Mouse (Mus musculus) neural tube, embryonic 14.5 days (tissue): ENCODE results near the gene Arid5a. TPM values are rescaled to one million over a fixed set of nuclear protein-coding genes. Genes with fewer than 3 reads are reported as not detected.

ENCODE experiments used
- ATAC-seq: fragments of 200-750 bp; cut with Nextera tagmentation; 2 replicates; pipeline ENCODE4 v1.8.0; 2017; ENCODE audit warnings: low read depth, mild to moderate bottlenecking, moderate TSS enrichment, moderate library complexity
- H3K27ac ChIP-seq: fragments of 300-500 bp; sonication (generic); 2 replicates; pipeline ENCODE4 v1.5.1; 2014; ENCODE audit warnings: low read depth, mild to moderate bottlenecking, control low read depth, low read length, moderate library complexity, mixed read lengths
- H3K27me3 ChIP-seq: fragments of 300-500 bp; sonication (generic); 2 replicates; pipeline ENCODE4 v1.6.1; 2014; ENCODE audit warnings: low read length; ENCODE audit not compliant: control insufficient read depth, insufficient read depth
- H3K36me3 ChIP-seq: fragments of 300-500 bp; sonication (generic); 2 replicates; pipeline ENCODE4 v1.6.1; 2014; ENCODE audit warnings: low read length, mixed read lengths; ENCODE audit not compliant: control insufficient read depth, insufficient read depth
- H3K4me1 ChIP-seq: fragments of 300-500 bp; sonication (generic); 2 replicates; pipeline ENCODE4 v1.6.1; 2014; ENCODE audit warnings: low read length; ENCODE audit not compliant: control insufficient read depth, insufficient read depth
- H3K4me2 ChIP-seq: fragments of 300-500 bp; sonication (generic); 2 replicates; pipeline ENCODE4 v1.6.1; 2014; ENCODE audit warnings: mild to moderate bottlenecking, low read depth, low read length, control low read depth
- H3K4me3 ChIP-seq: fragments of 300-500 bp; sonication (generic); 2 replicates; pipeline ENCODE4 v1.5.1; 2014; ENCODE audit warnings: low read depth, low read length, control low read depth, mixed read lengths
- H3K9ac ChIP-seq: fragments of 300-500 bp; sonication (generic); replicated peaks from 2 replicates; pipeline ENCODE4 v1.6.1; 2014; ENCODE audit warnings: low read depth, mild to moderate bottlenecking, control low read depth, low read length, mixed read lengths
- H3K9me3 ChIP-seq: fragments of 300-500 bp; sonication (generic); 2 replicates; pipeline ENCODE4 v1.6.1; 2016; ENCODE audit warnings: low read length; ENCODE audit not compliant: control insufficient read depth
- WGBS: fragments of 180-500 bp; shearing (Covaris S2); extraction: QIAGEN DNeasy Blood & Tissue Kit; methylation state at CpG from one replicate; pipeline ENCODE4 v1.1.7; 2014; 5-methylcytosine and 5-hydroxymethylcytosine counted together
- polyA plus RNA-seq: library from polyadenylated mRNA; unstranded; fragments of >200 nt; fragmentation: Nextera tagmentation; extraction: Ambion mirVana; gene quantifications from 2 replicates; pipeline ENCODE4 v1.2.1, GENCODE M21; 2014

Gene Arid5a
- 2.5 and 4.3 TPM in 2 replicates for polyA plus RNA-seq

DNA sequence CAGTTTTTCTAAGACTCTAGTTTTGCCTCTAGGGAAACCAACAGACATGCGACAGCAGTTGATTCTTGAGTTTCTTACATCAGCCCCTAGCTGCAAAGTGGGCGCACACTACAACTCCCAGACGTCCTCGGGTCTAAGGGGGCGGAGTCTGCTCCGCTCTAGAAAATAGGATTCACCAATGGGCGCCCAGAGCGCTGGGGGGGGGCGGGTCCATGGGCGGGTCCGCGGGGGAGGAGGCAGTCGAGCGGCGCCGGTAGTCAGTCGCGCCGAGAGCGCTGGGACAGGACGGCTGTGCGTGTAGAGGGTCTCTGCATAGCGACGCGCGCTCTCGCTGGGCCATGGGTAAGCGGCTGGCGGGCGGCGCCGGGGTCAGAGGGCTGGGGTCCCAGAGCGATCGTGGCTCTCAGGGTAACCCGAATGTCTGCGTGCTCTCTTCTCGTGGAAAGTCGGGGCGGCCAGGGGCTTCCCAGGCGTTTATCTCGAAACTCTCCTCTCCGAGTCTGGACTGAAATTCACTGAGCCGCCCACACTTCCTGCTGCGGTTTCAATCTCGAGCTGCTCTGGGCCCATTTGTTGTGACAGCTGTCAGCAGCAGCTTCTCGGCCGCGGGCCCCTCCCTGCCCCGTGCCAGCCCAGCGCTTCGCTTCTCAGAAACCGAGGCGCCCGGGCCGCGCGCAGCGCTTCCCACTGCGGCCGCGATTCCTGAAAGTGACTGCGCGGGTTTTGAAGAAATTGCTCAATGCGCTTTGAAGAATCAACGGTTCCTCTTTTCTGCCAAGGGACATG lies at the start of gene Arid5a:
Gene Arid5a, plus strand, starts transcription at position 239 of the 786 bp plus-strand sequence.
- Histone ChIP-seq H3K4me2 (peak within 1 kb of the TSS; percentile 77), H3K4me1 (0 out of 2 replicates have a peak, but pooled peaks cover 7% of the 10 kb centered on the region), H3K4me3 (peak within 1 kb of the TSS; percentile 54), H3K27me3 (no peaks in the 10 kb centered on the region), H3K27ac (peak within 1 kb of the TSS; percentile 66), H3K9ac (peak within 1 kb of the TSS; percentile 41; the same call in 1 of the 2 replicates), H3K9me3 (no peaks in the 10 kb centered on the region), H3K36me3 (no peaks in the 10 kb centered on the region)
- 1% methylated on average over 63 of the region's 65 CpGs for WGBS
- ATAC-seq, result peak; percentile 92

DNA sequence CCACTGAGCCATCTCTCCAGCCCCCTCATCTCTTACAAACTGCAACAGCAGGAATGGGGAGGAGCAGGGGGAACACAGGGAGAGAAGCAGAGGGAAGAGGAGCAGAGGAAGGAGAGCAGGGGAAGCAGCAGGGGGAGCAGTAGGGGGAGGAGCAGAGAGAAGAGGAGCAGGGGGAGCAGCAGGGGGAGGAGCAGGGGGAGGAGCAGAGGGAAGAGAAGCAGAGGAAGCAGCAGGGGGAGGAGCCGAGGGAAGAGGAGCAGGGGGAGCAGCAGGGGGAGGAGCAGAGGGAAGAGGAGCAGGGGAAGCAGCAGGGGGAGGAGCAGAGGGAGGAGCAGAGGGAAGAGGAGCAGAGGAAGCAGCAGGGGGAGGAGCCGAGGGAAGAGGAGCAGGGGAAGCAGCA lies 48.9 kb upstream of the Arid5a start:
- no peaks in the 10 kb centered on the region for H3K4me1 ChIP-seq
- no peaks in the 10 kb centered on the region for H3K27me3 ChIP-seq
- no peak overlapping the region for H3K4me2 ChIP-seq
- H3K27ac ChIP-seq, result no peak overlapping the region
- no peak for ATAC-seq
- no peaks in the 10 kb centered on the region for H3K36me3 ChIP-seq
- no peak overlapping the region for H3K4me3 ChIP-seq
- H3K9ac ChIP-seq, result no peak overlapping the region
- WGBS, result 50% methylated on average over 2 of the region's 2 CpGs
- H3K9me3 ChIP-seq, result no peaks in the 10 kb centered on the region; the same call in 1 of the 2 replicates

DNA sequence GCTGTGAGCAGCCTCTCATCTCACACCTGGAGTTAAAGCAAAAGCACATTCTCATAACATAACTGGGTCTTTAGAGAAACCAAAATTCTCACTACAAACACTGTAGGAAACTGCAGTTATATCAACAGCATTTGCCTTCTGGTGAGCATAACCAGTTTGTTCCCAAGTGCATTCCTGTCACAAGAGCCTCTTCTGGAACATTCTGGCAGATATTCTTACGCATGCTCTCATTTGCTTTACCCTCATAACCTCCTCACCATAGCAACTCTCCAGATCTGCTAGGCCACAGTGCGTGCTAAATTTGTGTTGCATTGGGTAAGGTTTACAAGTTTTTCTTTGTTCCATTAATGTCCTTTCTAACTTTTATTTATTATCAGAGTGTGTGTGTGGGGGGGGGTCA lies 48.3 kb upstream of the Arid5a start:
- 88% methylated on average over 2 of the region's 2 CpGs for WGBS
- Histone ChIP-seq H3K27ac (no peak overlapping the region), H3K36me3 (no peaks in the 10 kb centered on the region), H3K27me3 (no peaks in the 10 kb centered on the region), H3K4me2 (no peak overlapping the region), H3K4me3 (no peak overlapping the region), H3K9me3 (no peaks in the 10 kb centered on the region; the same call in 1 of the 2 replicates), H3K4me1 (no peaks in the 10 kb centered on the region), H3K9ac (no peak overlapping the region)
- ATAC-seq, result no peak

DNA sequence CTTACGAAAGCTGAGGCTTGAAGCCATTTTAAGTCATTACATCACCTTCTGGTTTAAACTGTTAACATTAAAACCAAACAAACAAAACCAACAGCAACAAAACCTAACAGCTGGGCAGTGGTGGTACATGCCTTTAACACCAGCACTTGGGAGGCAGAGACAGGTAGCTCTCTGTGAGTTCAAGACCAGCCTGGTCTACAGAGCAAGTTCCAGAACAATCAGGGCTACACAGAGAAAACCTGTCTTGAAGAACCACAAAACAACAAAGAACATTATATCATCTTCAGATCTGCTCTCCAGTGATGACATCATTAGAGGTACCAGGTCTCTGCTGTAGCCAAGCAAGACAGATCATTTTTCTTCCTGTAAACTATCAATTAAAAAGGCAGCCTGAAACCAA lies 47.1 kb upstream of the Arid5a start:
- Histone ChIP-seq H3K9ac (no peak overlapping the region), H3K27me3 (no peaks in the 10 kb centered on the region), H3K27ac (no peak overlapping the region), H3K4me3 (no peak overlapping the region), H3K9me3 (no peaks in the 10 kb centered on the region; the same call in 1 of the 2 replicates), H3K4me1 (no peaks in the 10 kb centered on the region), H3K4me2 (no peak overlapping the region), H3K36me3 (no peaks in the 10 kb centered on the region)
- no peak for ATAC-seq
- WGBS, result 90% methylated on average over 1 of the region's 1 CpGs

DNA sequence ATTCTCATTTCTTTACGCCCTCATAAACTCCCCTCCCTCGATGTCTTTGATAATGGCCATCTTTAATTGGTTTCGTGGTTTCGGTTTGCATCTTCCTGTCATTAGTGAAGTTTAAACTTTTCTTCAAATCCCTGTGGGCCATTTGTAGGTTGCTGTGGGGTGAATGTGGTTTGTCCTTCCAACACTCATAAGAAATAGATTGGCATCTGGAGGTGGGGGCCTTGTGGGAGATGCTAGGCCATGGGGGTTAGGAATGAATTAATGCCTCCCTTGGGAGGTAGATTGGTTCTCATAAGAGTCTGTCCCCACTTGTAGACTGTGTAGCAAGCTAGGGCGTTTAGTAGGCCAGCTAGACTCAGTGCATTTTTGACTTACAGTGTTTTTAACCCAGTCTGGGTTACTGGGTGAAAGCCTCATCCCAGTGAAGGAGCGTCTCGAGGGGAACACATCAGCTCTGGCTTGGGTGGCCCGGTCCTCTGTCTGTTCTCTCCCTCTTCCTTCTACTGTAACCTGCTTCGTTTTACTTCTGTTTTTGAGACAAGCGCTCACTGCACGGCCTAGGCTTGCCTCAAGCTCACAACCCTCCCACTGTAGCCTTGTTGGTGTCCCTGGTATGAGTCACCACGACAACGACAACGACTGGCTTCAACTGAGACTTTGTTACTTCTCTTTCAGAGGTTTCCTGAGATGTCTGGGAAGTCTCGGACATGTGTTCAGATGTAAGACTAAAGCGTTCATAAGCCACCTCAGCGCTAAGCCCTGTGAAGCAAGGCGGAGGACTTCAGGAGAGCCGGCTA lies 45.6 kb upstream of the Arid5a start:
- H3K4me2 ChIP-seq, result no peak overlapping the region
- no peak for ATAC-seq
- no peaks in the 10 kb centered on the region for H3K27me3 ChIP-seq
- 81% methylated on average over 19 of the region's 19 CpGs for WGBS
- no peak overlapping the region for H3K9ac ChIP-seq
- no peaks in the 10 kb centered on the region for H3K36me3 ChIP-seq
- H3K9me3 ChIP-seq, result no peaks in the 10 kb centered on the region
- H3K4me3 ChIP-seq, result no peak overlapping the region
- H3K27ac ChIP-seq, result no peak overlapping the region
- no peaks in the 10 kb centered on the region for H3K4me1 ChIP-seq

DNA sequence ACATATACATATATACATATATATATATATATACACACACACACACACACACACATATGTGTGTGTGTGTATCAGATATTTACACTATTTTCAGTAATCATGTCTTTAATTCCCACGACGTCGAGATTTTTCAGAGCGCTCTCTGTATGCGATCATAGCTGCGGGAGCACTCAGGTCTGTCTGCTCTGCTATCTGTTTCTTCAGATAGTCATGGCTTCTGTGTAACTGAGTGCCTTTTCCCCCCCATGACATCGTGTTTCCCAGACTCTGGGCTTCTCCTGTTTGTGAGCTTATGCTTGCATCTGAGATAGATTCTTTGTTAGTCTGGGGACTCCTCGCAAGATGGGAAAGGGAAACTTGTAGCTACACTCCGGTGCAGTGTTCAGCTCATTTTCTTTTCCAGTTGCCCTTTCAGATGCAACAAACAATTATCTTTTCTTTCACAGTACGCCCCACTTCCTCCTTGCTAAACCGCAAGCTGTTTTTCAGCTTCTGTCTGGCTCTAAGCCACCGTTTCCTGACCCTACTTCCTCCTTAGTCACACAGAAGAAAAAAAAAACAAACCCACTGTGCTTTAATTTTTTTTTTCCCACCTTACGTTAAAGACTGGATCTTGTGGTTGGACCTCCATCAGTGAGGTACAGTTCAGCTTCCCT lies 43.6 kb upstream of the Arid5a start:
- no peak overlapping the region for H3K27ac ChIP-seq
- H3K4me1 ChIP-seq, result no peaks in the 10 kb centered on the region
- no peak overlapping the region for H3K4me2 ChIP-seq
- no peak overlapping the region for H3K4me3 ChIP-seq
- H3K36me3 ChIP-seq, result no peaks in the 10 kb centered on the region
- H3K9ac ChIP-seq, result no peak overlapping the region
- no peaks in the 10 kb centered on the region for H3K27me3 ChIP-seq
- no peak for ATAC-seq
- no peaks in the 10 kb centered on the region for H3K9me3 ChIP-seq
- WGBS, result 73% methylated on average over 13 of the region's 13 CpGs

DNA sequence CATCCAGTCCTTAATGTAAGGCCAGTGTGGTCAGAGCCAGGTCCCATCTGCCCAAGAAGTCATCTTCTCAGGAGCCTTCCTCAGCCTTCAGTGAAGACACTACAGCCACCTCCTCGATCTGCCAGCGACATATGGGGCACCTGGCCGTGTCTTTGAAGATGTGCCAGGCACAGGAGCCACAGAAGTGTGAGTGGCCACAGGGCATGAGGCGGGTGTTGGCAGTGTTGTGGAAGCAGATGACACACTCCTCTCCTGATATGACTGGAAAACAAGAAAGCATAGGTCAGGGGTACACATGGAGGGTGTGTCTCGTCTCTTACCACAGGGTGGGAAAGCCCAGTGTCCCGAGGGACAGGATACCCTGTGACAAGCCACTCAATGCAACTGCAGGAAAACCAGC lies 41.2 kb upstream of the Arid5a start:
- Histone ChIP-seq H3K4me3 (no peak overlapping the region), H3K36me3 (no peaks in the 10 kb centered on the region), H3K9ac (no peak overlapping the region), H3K4me1 (0 out of 2 replicates have a peak, but pooled peaks cover 2% of the 10 kb centered on the region), H3K9me3 (no peaks in the 10 kb centered on the region), H3K27ac (no peak overlapping the region), H3K4me2 (no peak overlapping the region), H3K27me3 (no peaks in the 10 kb centered on the region)
- WGBS, result 89% methylated on average over 6 of the region's 6 CpGs
- ATAC-seq, result no peak

DNA sequence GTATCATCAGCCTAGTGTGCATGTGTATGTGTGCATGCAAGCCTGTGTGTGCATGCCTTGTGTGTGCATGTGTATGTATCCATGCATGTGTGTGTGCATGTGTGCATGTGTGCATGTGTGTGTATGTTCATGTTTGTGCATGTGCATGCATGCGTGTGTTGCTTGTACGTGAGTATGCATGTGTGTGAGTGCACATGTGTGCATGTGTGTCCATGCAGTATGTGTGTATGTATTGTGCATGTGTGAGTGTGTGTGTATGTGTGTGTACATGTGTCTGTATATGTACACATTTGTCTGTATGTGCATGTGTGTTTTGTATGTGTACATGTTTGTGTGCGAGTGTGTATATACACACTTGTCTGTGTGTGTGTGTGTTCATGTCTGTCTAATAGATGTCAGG lies 39.9 kb upstream of the Arid5a start:
- Histone ChIP-seq H3K4me2 (no peak overlapping the region), H3K27ac (no peak overlapping the region), H3K4me1 (0 out of 2 replicates have a peak, but pooled peaks cover 2% of the 10 kb centered on the region), H3K9ac (no peak overlapping the region), H3K27me3 (no peaks in the 10 kb centered on the region), H3K4me3 (no peak overlapping the region), H3K36me3 (no peaks in the 10 kb centered on the region), H3K9me3 (no peaks in the 10 kb centered on the region)
- ATAC-seq, result no peak
- 96% methylated on average over 3 of the region's 3 CpGs for WGBS
